Mouse (Mus musculus): ENCODE data around the gene Kcnb1.

- TF ChIP-seq CTCF (IDR thresholded peaks at IDR 0.05; ENCODE audit: extremely low read depth, insufficient read depth, insufficient read length, insufficient replicate concordance) (no peak), POLR2A (IDR thresholded peaks at IDR 0.05; ENCODE audit: low read depth, low read length) (no peak)
Observed at GRCm38 (mm10) chr2:167186003-167186402, 4.0 kb downstream of the Kcnb1 start.

Data from spleen, adult 2 months (tissue).